Mouse (Mus musculus): ENCODE results near the gene Tmc8. TPM values are rescaled to one million over a fixed set of nuclear protein-coding genes. Genes with fewer than 3 reads are reported as not detected.

Tmc8 gene
- polyA plus RNA-seq, 1 experiment: 59.6 TPM

DNA sequence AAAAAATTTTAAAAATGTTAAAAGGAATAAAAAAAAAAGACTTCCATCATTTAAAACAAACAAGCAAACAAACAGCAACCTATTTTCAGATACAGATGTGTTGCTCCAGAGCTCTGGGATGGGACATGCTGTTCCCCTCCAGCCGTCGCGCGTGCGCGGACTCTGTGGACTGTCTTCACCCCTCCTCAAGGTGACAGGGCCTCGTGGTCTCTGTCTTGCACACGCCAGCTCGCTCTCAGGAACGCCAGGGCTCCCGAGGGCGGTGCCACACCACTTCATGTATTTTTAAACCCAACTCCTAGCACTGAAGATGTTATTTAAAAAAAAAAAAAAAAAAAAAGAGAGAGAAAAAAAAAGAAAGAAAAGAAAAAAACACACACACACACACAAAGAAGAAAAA, 19.6 kb upstream of the Tmc8 start:
- Histone ChIP-seq H3K4me1 (ENCODE audit: control insufficient read depth, insufficient read depth, insufficient read length, low read length) (no peaks in the 10 kb centered on the region), H3K27ac (ENCODE audit: insufficient read depth, low read depth, low read length) (no peak overlapping the region), H3K27me3 (ENCODE audit: control insufficient read depth, insufficient read depth, low read length) (no peaks in the 10 kb centered on the region), H3K36me3 (ENCODE audit: control insufficient read depth, insufficient read depth, low read length) (peaks cover 65% of the 10 kb centered on the region), H3K4me3 (ENCODE audit: low read depth, low read length) (no peak overlapping the region)
- no peak for TF ChIP-seq CTCF (IDR thresholded peaks at IDR 0.05; ENCODE audit: extremely low read depth, insufficient read length, insufficient replicate concordance, low read depth, low read length)
- TF ChIP-seq POLR2A (IDR thresholded peaks at IDR 0.05; ENCODE audit: low read depth, low read length): no peak
- WGBS: 84% methylated on average over 12 of the region's 12 CpGs

GRCm38 (mm10) chr11:117764319-117764718, 17.6 kb upstream of the Tmc8 start:
- Histone ChIP-seq H3K27me3 (ENCODE audit: control insufficient read depth, insufficient read depth, low read length) (no peaks in the 10 kb centered on the region), H3K4me1 (ENCODE audit: control insufficient read depth, insufficient read depth, insufficient read length, low read length) (peaks cover 7% of the 10 kb centered on the region), H3K4me3 (ENCODE audit: low read depth, low read length) (no peak overlapping the region), H3K36me3 (ENCODE audit: control insufficient read depth, insufficient read depth, low read length) (peaks cover 53% of the 10 kb centered on the region), H3K27ac (ENCODE audit: insufficient read depth, low read depth, low read length) (no peak overlapping the region)
- no peak for TF ChIP-seq CTCF (IDR thresholded peaks at IDR 0.05; ENCODE audit: extremely low read depth, insufficient read length, insufficient replicate concordance, low read depth, low read length)
- TF ChIP-seq POLR2A (IDR thresholded peaks at IDR 0.05; ENCODE audit: low read depth, low read length): no peak
- WGBS: 91% methylated on average over 9 of the region's 9 CpGs

GRCm38 (mm10) chr11:117765361-117765760, 16.5 kb upstream of the Tmc8 start:
- H3K27me3 ChIP-seq (ENCODE audit: control insufficient read depth, insufficient read depth, low read length): no peaks in the 10 kb centered on the region
- TF ChIP-seq POLR2A (IDR thresholded peaks at IDR 0.05; ENCODE audit: low read depth, low read length) (no peak), CTCF (IDR thresholded peaks at IDR 0.05; ENCODE audit: extremely low read depth, insufficient read length, insufficient replicate concordance, low read depth, low read length) (no peak)
- WGBS: 89% methylated on average over 5 of the region's 5 CpGs
- H3K4me1 ChIP-seq (ENCODE audit: control insufficient read depth, insufficient read depth, insufficient read length, low read length): peaks cover 11% of the 10 kb centered on the region
- H3K27ac ChIP-seq (ENCODE audit: insufficient read depth, low read depth, low read length): no peak overlapping the region
- H3K36me3 ChIP-seq (ENCODE audit: control insufficient read depth, insufficient read depth, low read length): peaks cover 47% of the 10 kb centered on the region
- H3K4me3 ChIP-seq (ENCODE audit: low read depth, low read length): no peak overlapping the region

DNA sequence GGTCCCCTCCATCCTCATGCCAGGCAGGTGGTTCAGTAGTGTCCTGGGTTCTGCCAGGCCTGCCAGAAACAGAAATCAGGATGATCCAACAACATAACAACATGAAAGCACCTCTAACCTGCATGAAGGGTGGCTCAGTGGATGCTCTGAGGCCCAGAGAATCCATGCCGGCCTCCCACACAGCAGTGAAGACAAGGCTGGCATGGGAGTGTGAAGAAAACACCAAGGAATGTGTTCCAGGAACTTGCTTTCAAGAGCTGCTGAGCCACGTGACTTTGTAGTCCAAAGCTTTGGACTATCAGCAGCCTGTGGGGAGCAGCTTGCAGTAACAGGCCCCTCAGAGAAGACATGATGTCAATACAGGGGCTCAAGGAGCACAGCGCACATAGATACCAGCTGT, 15.6 kb upstream of the Tmc8 start:
- TF ChIP-seq POLR2A (IDR thresholded peaks at IDR 0.05; ENCODE audit: low read depth, low read length) (no peak), CTCF (IDR thresholded peaks at IDR 0.05; ENCODE audit: extremely low read depth, insufficient read length, insufficient replicate concordance, low read depth, low read length) (no peak)
- Histone ChIP-seq H3K27ac (ENCODE audit: insufficient read depth, low read depth, low read length) (no peak overlapping the region), H3K4me3 (ENCODE audit: low read depth, low read length) (no peak overlapping the region), H3K36me3 (ENCODE audit: control insufficient read depth, insufficient read depth, low read length) (peaks cover 45% of the 10 kb centered on the region), H3K4me1 (ENCODE audit: control insufficient read depth, insufficient read depth, insufficient read length, low read length) (peaks cover 11% of the 10 kb centered on the region), H3K27me3 (ENCODE audit: control insufficient read depth, insufficient read depth, low read length) (no peaks in the 10 kb centered on the region)
- 87% methylated on average over 3 of the region's 3 CpGs for WGBS

DNA sequence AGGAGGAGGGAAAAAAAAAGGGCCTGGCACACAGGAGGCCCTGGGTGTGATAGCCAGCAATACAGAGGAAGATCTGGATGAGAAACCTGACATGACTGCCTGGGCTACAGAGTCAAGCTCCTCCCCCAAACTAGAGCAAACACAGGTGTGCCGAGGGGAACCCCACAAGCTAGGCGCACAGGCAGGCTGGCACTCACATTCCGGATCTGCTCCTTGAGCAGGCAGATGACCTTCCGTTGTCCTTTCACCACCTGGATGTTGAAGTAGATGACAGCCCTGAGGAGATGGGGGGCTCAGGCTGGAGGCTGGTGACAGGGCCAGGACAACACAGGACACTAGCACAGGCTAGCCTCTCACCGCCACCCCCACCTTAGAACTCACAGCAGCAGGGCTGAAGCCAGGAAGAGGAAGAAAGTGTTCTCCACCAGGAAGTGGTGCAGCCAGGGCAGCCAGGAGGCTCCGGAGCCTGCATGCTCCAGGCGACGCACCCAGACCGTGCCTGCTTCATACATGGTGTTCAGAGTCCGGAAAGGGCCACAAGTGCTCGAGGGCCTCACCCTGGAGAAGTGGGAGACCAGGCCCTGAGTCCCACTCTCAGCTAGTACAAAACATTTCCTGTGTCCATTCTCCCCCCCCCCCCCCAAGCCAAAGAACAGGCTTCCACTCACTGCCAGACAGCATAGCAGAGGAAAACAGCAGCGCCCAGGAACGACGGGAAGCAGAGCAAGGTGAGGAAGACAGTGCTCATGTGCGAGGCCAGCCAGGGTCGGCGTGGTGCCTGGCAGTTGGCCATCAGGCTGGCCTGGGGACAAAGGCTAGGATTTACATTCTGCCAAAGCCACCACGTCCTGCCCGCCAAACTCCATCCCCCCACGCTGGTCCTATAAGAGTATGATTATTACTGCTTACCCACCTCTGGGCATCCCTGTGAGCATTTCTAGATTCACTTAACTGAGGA, 12.9 kb upstream of the Tmc8 start:
- Histone ChIP-seq H3K4me3 (ENCODE audit: low read depth, low read length) (peak overlapping the region; percentile 9; the same call in 1 of the 2 replicates), H3K4me1 (ENCODE audit: control insufficient read depth, insufficient read depth, insufficient read length, low read length) (peaks cover 11% of the 10 kb centered on the region), H3K27me3 (ENCODE audit: control insufficient read depth, insufficient read depth, low read length) (no peaks in the 10 kb centered on the region), H3K36me3 (ENCODE audit: control insufficient read depth, insufficient read depth, low read length) (peaks cover 66% of the 10 kb centered on the region), H3K27ac (ENCODE audit: insufficient read depth, low read depth, low read length) (peak overlapping the region; percentile 85)
- no peak for TF ChIP-seq POLR2A (IDR thresholded peaks at IDR 0.05; ENCODE audit: low read depth, low read length)
- TF ChIP-seq CTCF (IDR thresholded peaks at IDR 0.05; ENCODE audit: extremely low read depth, insufficient read length, insufficient replicate concordance, low read depth, low read length): no peak
- WGBS: 28% methylated on average over 20 of the region's 20 CpGs

GRCm38 (mm10) chr11:117769683-117770047, 12.2 kb upstream of the Tmc8 start:
- Histone ChIP-seq H3K4me1 (ENCODE audit: control insufficient read depth, insufficient read depth, insufficient read length, low read length) (peaks cover 11% of the 10 kb centered on the region), H3K4me3 (ENCODE audit: low read depth, low read length) (no peak overlapping the region), H3K27ac (ENCODE audit: insufficient read depth, low read depth, low read length) (no peak overlapping the region), H3K36me3 (ENCODE audit: control insufficient read depth, insufficient read depth, low read length) (peaks cover 66% of the 10 kb centered on the region), H3K27me3 (ENCODE audit: control insufficient read depth, insufficient read depth, low read length) (no peaks in the 10 kb centered on the region)
- TF ChIP-seq POLR2A (IDR thresholded peaks at IDR 0.05; ENCODE audit: low read depth, low read length) (no peak), CTCF (IDR thresholded peaks at IDR 0.05; ENCODE audit: extremely low read depth, insufficient read length, insufficient replicate concordance, low read depth, low read length) (no peak)
- 89% methylated on average over 7 of the region's 7 CpGs for WGBS

DNA sequence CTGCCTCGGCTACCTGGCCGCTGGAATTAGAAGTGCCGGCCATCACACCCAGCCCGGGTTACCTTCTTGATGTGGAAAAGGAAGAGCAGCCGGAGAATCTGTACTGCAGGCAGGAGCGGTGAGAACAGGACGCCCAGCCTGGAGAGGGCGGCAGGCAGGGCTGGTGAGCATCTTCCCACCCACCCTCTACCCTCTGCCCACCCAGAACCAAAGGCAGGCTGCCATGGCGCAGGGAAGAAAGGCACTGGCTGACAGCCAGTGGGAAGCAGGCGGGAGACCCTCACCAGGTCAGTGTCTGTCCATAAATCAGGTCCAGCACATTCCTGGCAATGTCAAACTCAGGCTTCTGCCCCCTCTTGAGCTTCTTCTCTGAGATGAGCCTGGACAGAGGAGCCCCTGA, 11.5 kb upstream of the Tmc8 start:
- 87% methylated on average over 10 of the region's 10 CpGs for WGBS

More for the DNA sequence above, 11.5 kb upstream of the Tmc8 start:
- Histone ChIP-seq H3K27ac (ENCODE audit: insufficient read depth, low read depth, low read length) (no peak overlapping the region), H3K4me1 (ENCODE audit: control insufficient read depth, insufficient read depth, insufficient read length, low read length) (peaks cover 11% of the 10 kb centered on the region), H3K27me3 (ENCODE audit: control insufficient read depth, insufficient read depth, low read length) (no peaks in the 10 kb centered on the region), H3K4me3 (ENCODE audit: low read depth, low read length) (no peak overlapping the region), H3K36me3 (ENCODE audit: control insufficient read depth, insufficient read depth, low read length) (peaks cover 66% of the 10 kb centered on the region)
- no peak for TF ChIP-seq CTCF (IDR thresholded peaks at IDR 0.05; ENCODE audit: extremely low read depth, insufficient read length, insufficient replicate concordance, low read depth, low read length)
- no peak for TF ChIP-seq POLR2A (IDR thresholded peaks at IDR 0.05; ENCODE audit: low read depth, low read length)

All from small intestine, adult 2 months (tissue).